12 mouse cellular contexts compared by ENCODE assay signal in genomic region chr11:67991240-67991639, GRCm38 (mm10). TPM values are rescaled to one million over a fixed set of nuclear protein-coding genes. Genes with fewer than 3 reads are reported as not detected.
"Had no signal": no experiment of that assay in that cellular context is flagged by ENCODE, and none has a peak within 500 bp of the region (broad histone marks: within the 10 kb centered on the region; RNA-seq: fewer than 3 reads in every experiment).

No protein-coding gene starts in this region.

- DNase-seq: kidney, adult 2 months; kidney, postnatal 25 days; liver; liver, embryonic 13.5 days; liver, postnatal 0 days; lung, postnatal 14 days; spleen, adult 18-20 months; thymus, postnatal 36 days had no signal

- ATAC-seq: intestine, embryonic 16.5 days; liver, postnatal 0 days; midbrain, embryonic 15.5 days had no signal

RNA-seq across cellular contexts. Expression of gene Cfap52, which starts 25.8 kb away (rescaled TPM):
- total RNA-seq: monocyte, adult 5-6 weeks; neutrophil, adult 5-6 weeks had no signal
